Mouse (Mus musculus): ENCODE data around the gene Reep1. TPM values are rescaled to one million over a fixed set of nuclear protein-coding genes. Genes with fewer than 3 reads are reported as not detected.

Gene Reep1
- polyA plus RNA-seq, 1 experiment from 2014 or later: 326 TPM

DNA sequence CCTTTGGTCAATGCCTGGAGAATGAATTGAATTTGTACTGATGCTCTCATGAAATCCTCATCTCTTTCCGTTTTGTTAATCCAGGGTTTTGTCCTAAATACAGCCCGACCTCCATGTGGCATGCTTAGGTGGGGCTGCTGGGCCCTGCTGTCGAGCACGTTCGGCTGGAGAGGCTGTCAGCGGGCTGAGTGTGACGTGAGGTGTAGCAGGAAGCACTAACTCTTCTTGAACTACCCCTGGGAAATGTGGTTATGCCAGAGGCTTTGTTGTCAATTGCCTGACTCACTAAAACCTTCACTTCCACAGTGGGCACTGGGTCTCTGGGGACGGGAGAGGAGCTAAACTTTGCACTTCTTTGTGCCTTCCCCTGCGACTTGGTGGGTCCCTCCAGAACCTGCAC, 81.0 kb downstream of the Reep1 start:
- H3K4me1 ChIP-seq (replicated peaks; ENCODE audit: control insufficient read depth, insufficient read depth, low read length): no peaks in the 10 kb centered on the region
- no peak overlapping the region for H3K9ac ChIP-seq
- no peaks in the 10 kb centered on the region for H3K27me3 ChIP-seq (ENCODE audit: control insufficient read depth, insufficient read depth, low read length)
- no peak overlapping the region for H3K4me2 ChIP-seq (replicated peaks)
- WGBS: 84% methylated on average over 9 of the region's 9 CpGs
- H3K9me3 ChIP-seq (ENCODE audit: control insufficient read depth, low read length): no peaks in the 10 kb centered on the region
- ATAC-seq (ENCODE audit: low FRiP score) (no peak), DNase-seq (ENCODE audit: low spot score) (no peak)
- H3K4me3 ChIP-seq (replicated peaks; ENCODE audit: low read length): no peak overlapping the region
- peaks cover 43% of the 10 kb centered on the region for H3K36me3 ChIP-seq (replicated peaks; ENCODE audit: control insufficient read depth, insufficient read depth)
- H3K27ac ChIP-seq: no peak overlapping the region

DNA sequence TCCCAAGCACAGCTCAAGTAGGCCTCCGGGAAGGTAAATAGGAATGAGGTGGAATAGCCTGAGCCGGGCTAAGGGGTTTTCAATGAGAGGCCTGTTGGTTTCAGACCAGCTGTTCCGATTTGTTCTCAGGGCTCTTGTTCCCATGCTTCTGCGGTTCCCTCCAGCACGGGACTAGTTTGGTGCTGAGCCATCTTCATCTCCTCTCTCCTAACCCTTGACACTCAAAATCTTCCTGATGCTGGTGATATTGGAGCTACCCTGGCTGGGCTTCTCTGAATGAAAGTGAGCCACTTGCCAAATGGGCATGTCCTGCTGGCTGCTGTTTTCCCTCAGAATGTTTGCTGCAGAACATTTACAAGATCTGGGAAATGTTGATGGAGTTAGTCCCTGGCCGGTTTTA, 84.4 kb downstream of the Reep1 start:
- Histone ChIP-seq H3K4me3 (replicated peaks; ENCODE audit: low read length) (no peak overlapping the region), H3K4me1 (replicated peaks; ENCODE audit: control insufficient read depth, insufficient read depth, low read length) (no peaks in the 10 kb centered on the region), H3K4me2 (replicated peaks) (no peak overlapping the region), H3K36me3 (replicated peaks; ENCODE audit: control insufficient read depth, insufficient read depth) (peaks cover 40% of the 10 kb centered on the region), H3K9ac (no peak overlapping the region), H3K27ac (no peak overlapping the region), H3K9me3 (ENCODE audit: control insufficient read depth, low read length) (no peaks in the 10 kb centered on the region), H3K27me3 (ENCODE audit: control insufficient read depth, insufficient read depth, low read length) (no peaks in the 10 kb centered on the region)
- ATAC-seq (ENCODE audit: low FRiP score): no peak
- 83% methylated on average over 6 of the region's 6 CpGs for WGBS
- no peak for DNase-seq (ENCODE audit: low spot score)

DNA sequence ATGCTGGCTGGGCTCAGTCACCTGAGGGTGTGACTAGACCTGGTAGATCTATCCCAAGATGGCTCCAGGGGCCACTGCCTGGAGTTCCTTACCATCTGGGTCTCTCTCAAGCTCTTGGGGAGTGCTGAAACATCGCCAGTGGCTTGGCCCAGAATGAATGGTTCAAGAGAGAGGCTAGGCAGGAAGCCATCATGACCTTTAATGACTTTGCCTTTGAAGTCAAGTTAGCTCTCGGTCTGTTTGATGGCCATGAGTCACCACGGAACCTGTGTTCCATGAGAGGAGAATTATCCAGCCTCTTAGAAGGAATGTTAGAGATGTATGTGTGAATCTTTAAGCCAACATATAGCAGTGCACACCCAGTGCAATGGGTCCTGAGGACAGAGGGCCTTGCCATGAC, 92.0 kb downstream of the Reep1 start:
- Histone ChIP-seq H3K4me2 (replicated peaks) (no peak overlapping the region), H3K4me1 (replicated peaks; ENCODE audit: control insufficient read depth, insufficient read depth, low read length) (no peaks in the 10 kb centered on the region), H3K36me3 (replicated peaks; ENCODE audit: control insufficient read depth, insufficient read depth) (peaks cover 55% of the 10 kb centered on the region), H3K4me3 (replicated peaks; ENCODE audit: low read length) (no peak overlapping the region), H3K27ac (no peak overlapping the region), H3K9ac (no peak overlapping the region), H3K9me3 (ENCODE audit: control insufficient read depth, low read length) (no peaks in the 10 kb centered on the region), H3K27me3 (ENCODE audit: control insufficient read depth, insufficient read depth, low read length) (no peaks in the 10 kb centered on the region)
- WGBS: 92% methylated on average over 3 of the region's 3 CpGs
- DNase-seq (ENCODE audit: low spot score) (no peak), ATAC-seq (ENCODE audit: low FRiP score) (no peak)

DNA sequence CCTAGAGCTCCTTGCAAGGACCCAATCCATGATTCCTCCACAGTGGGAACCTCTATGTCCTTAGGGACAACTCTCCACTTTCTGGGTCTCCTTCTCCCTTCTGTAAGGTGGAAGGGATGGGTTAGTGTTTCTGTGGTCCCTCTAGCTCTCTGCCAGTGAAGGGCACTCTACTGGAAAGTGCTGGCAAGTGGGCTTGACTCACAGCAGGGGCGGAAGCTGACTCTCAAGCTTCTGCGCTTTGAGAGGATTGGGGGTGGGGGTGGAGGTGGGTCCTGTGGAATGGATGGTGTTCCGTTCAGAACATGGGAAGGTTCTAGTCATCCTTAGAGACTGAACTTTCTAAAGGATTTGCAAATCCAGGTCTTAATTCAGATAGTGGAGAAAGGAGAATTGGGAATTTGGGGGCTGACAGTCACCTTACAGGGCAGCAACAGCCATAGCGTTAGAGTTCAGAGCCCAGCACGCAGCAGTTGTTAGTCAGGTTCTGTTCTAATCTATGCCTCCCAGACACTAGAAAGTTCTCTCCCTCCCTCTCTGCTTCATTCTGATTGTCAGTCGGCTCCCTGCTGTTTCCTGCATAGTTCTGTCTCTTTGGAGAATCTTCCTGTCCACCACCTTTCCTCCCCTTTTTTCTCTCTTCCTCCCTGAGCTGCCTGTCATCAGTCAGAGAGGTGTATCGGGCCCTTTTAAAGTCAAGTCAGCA, 93.8 kb downstream of the Reep1 start:
- Histone ChIP-seq H3K9me3 (ENCODE audit: control insufficient read depth, low read length) (no peaks in the 10 kb centered on the region), H3K9ac (no peak overlapping the region), H3K36me3 (replicated peaks; ENCODE audit: control insufficient read depth, insufficient read depth) (peaks cover 52% of the 10 kb centered on the region), H3K4me3 (replicated peaks; ENCODE audit: low read length) (no peak overlapping the region), H3K27ac (no peak overlapping the region), H3K27me3 (ENCODE audit: control insufficient read depth, insufficient read depth, low read length) (no peaks in the 10 kb centered on the region), H3K4me1 (replicated peaks; ENCODE audit: control insufficient read depth, insufficient read depth, low read length) (no peaks in the 10 kb centered on the region), H3K4me2 (replicated peaks) (no peak overlapping the region)
- DNase-seq (ENCODE audit: low spot score) (no peak), ATAC-seq (ENCODE audit: low FRiP score) (no peak)
- 58% methylated on average over 7 of the region's 7 CpGs for WGBS

DNA sequence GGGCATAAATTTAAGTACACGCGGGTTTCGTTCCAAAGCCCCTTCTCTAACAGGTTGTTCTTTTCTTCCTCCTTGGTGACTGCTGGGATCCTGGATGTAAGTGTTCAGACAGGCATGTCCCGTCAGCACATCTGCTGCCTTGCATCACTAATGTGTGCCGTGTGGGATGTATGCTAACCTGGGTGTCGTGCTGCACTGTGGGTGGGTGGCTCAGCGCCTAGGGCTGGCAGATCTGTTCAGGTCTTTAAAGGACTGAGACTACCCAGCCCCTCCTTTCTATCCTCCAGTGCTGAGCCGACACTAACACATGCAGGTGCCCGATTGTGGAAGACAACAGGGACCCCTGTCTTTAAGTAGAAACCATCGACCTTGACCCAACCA, 94.3 kb downstream of the Reep1 start:
- peaks cover 51% of the 10 kb centered on the region for H3K36me3 ChIP-seq (replicated peaks; ENCODE audit: control insufficient read depth, insufficient read depth)
- no peak overlapping the region for H3K27ac ChIP-seq
- H3K4me1 ChIP-seq (replicated peaks; ENCODE audit: control insufficient read depth, insufficient read depth, low read length): no peaks in the 10 kb centered on the region
- no peak for ATAC-seq (ENCODE audit: low FRiP score)
- no peak overlapping the region for H3K9ac ChIP-seq
- 65% methylated on average over 10 of the region's 10 CpGs for WGBS
- H3K4me2 ChIP-seq (replicated peaks): no peak overlapping the region
- no peaks in the 10 kb centered on the region for H3K27me3 ChIP-seq (ENCODE audit: control insufficient read depth, insufficient read depth, low read length)
- DNase-seq (ENCODE audit: low spot score): no peak
- no peaks in the 10 kb centered on the region for H3K9me3 ChIP-seq (ENCODE audit: control insufficient read depth, low read length)
- no peak overlapping the region for H3K4me3 ChIP-seq (replicated peaks; ENCODE audit: low read length)

DNA sequence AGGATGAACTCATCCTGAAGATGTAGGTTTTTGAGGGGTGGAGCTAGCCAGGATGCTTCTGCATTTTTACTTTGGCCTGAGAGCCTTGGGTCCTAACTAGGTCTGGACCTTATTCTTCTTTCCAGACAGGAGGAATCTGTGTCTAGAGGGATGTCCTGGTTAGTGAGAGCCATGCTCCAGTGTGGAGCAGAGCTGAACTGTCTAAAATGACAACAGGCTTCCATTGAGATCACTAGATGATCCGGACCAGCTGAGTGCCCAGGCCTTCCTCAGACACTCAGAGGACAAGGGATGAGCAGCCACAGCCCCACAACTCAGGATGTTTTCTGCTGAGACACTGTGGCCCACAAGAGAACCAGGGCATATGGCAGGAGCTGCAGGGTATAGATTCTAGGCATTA, 96.2 kb downstream of the Reep1 start:
- Histone ChIP-seq H3K4me1 (replicated peaks; ENCODE audit: control insufficient read depth, insufficient read depth, low read length) (no peaks in the 10 kb centered on the region), H3K27ac (peak overlapping the region; percentile 59; the same call in 1 of the 2 replicates), H3K27me3 (ENCODE audit: control insufficient read depth, insufficient read depth, low read length) (no peaks in the 10 kb centered on the region), H3K9ac (no peak overlapping the region), H3K4me2 (replicated peaks) (no peak overlapping the region), H3K4me3 (replicated peaks; ENCODE audit: low read length) (no peak overlapping the region), H3K36me3 (replicated peaks; ENCODE audit: control insufficient read depth, insufficient read depth) (peaks cover 53% of the 10 kb centered on the region), H3K9me3 (ENCODE audit: control insufficient read depth, low read length) (no peaks in the 10 kb centered on the region)
- no peak for DNase-seq (ENCODE audit: low spot score)
- 91% methylated on average over 1 of the region's 1 CpGs for WGBS
- ATAC-seq (ENCODE audit: low FRiP score): peak; percentile 51; the same call in 1 of the 2 replicates

DNA sequence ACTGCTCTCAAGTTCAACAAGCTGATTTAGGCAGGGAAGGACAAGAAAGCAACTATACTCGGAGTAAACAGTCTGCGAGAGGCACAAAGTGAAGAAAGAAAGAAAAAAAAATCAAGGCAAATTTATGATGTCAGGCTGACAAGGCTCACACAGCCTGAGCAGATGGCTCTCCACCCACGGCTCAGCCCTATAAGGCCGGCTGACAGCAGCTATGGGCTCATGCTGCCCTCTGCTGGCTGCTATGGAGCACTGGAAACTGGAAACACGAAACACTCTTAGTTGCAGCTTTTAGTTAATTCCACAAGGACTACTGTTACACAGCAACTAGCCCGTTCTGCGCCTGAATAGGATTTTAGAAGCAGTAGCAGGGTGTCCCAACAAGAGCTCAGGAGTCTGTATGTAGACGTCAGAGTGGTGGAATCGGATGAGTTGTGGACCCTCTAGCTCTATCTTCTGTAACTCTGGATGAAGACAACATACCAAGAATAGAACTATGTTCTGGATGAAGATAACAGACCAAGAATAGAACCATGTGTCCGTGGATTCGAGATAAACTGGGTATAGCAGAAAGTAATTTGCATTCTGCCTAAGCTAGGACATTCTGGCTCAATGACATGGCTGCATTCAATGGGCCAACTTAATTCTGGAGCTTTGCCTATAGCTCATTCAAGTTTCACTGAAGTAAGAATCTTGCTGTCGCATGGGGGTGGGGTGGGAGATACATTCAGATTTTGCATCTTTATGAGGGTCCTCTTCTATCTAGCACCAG, 96.9 kb downstream of the Reep1 start:
- no peaks in the 10 kb centered on the region for H3K4me1 ChIP-seq (replicated peaks; ENCODE audit: control insufficient read depth, insufficient read depth, low read length)
- no peaks in the 10 kb centered on the region for H3K27me3 ChIP-seq (ENCODE audit: control insufficient read depth, insufficient read depth, low read length)
- H3K4me3 ChIP-seq (replicated peaks; ENCODE audit: low read length): no peak overlapping the region
- H3K9me3 ChIP-seq (ENCODE audit: control insufficient read depth, low read length): no peaks in the 10 kb centered on the region
- ATAC-seq (ENCODE audit: low FRiP score) (peak; percentile 88), DNase-seq (ENCODE audit: low spot score) (peak; percentile 90)
- H3K4me2 ChIP-seq (replicated peaks): no peak overlapping the region
- 27% methylated on average over 12 of the region's 12 CpGs for WGBS
- no peak overlapping the region for H3K9ac ChIP-seq
- peaks cover 53% of the 10 kb centered on the region for H3K36me3 ChIP-seq (replicated peaks; ENCODE audit: control insufficient read depth, insufficient read depth)
- 0 out of 2 replicates have a peak overlapping the region, but pooled peaks have one; percentile 59 for H3K27ac ChIP-seq

GRCm38 (mm10) chr6:71806713-71807112, 99.4 kb downstream of the Reep1 start:
- H3K36me3 ChIP-seq (replicated peaks; ENCODE audit: control insufficient read depth, insufficient read depth): peaks cover 70% of the 10 kb centered on the region
- no peak overlapping the region for H3K4me2 ChIP-seq (replicated peaks)
- no peak overlapping the region for H3K4me3 ChIP-seq (replicated peaks; ENCODE audit: low read length)
- no peak overlapping the region for H3K9ac ChIP-seq
- no peak for DNase-seq (ENCODE audit: low spot score)
- no peak overlapping the region for H3K27ac ChIP-seq
- H3K27me3 ChIP-seq (ENCODE audit: control insufficient read depth, insufficient read depth, low read length): no peaks in the 10 kb centered on the region
- H3K4me1 ChIP-seq (replicated peaks; ENCODE audit: control insufficient read depth, insufficient read depth, low read length): no peaks in the 10 kb centered on the region
- WGBS: 76% methylated on average over 1 of the region's 1 CpGs
- no peaks in the 10 kb centered on the region for H3K9me3 ChIP-seq (ENCODE audit: control insufficient read depth, low read length)
- no peak for ATAC-seq (ENCODE audit: low FRiP score)

DNA sequence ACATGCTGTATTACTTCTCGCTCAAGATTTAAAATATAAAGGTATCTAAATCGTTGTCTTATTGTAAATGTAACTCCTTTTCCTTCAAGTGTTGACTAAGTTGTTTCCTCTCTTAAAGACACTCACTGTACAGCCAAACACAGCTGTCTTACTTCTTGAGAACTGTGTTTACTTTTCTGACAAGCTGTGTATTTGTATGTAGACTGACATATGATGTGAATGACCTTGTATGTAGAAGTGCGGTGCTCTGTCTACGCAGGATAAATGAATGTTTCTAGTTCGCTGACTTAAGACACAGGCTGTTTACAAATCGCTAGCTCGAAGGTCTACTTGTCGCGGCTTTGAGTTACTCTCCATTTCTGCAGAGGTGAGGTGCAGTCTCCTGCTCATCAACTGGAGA, 102.5 kb downstream of the Reep1 start:
- H3K4me1 ChIP-seq (replicated peaks; ENCODE audit: control insufficient read depth, insufficient read depth, low read length): no peaks in the 10 kb centered on the region
- no peaks in the 10 kb centered on the region for H3K9me3 ChIP-seq (ENCODE audit: control insufficient read depth, low read length)
- no peaks in the 10 kb centered on the region for H3K27me3 ChIP-seq (ENCODE audit: control insufficient read depth, insufficient read depth, low read length)
- 95% methylated on average over 9 of the region's 9 CpGs for WGBS
- H3K4me3 ChIP-seq (replicated peaks; ENCODE audit: low read length): no peak overlapping the region
- H3K36me3 ChIP-seq (replicated peaks; ENCODE audit: control insufficient read depth, insufficient read depth): peaks cover 80% of the 10 kb centered on the region
- H3K9ac ChIP-seq: no peak overlapping the region
- no peak overlapping the region for H3K27ac ChIP-seq
- H3K4me2 ChIP-seq (replicated peaks): no peak overlapping the region
- ATAC-seq (ENCODE audit: low FRiP score): no peak
- no peak for DNase-seq (ENCODE audit: low spot score)
